Mouse (Mus musculus) frontal cortex, adult 2 months (tissue): ENCODE data around the gene Mob3b. TPM values are rescaled to one million over a fixed set of nuclear protein-coding genes. Genes with fewer than 3 reads are reported as not detected.

ENCODE experiments used
- DNase-seq, 2 experiments: peaks; one replicate each; pipeline ENCODE4 v3.0.0; 2022; ENCODE audit warnings: low spot score in 1 of 2; ENCODE audit errors: extremely low spot score in 1 of 2
- polyA plus RNA-seq: library from polyadenylated mRNA; depleted of rRNA; stranded (reverse); fragments of >200 nt; gene quantifications from 2 replicates; pipeline ENCODE4 v1.2.3, GENCODE M21; 2012

Mob3b gene
- polyA plus RNA-seq, 1 experiment: 4.0 TPM

GRCm38 (mm10) chr4:35080285-35080684, 77.0 kb downstream of the Mob3b start:
- no peak for DNase-seq

- DNase-seq: no peak
These were observed 88.5 kb downstream of the Mob3b start for GRCm38 (mm10) chr4:35068739-35069138.

GRCm38 (mm10) chr4:35066163-35066562, 91.1 kb downstream of the Mob3b start:
- no peak for DNase-seq

GRCm38 (mm10) chr4:35065075-35065838, 92.0 kb downstream of the Mob3b start:
- no peak for DNase-seq

- DNase-seq: no peak
These were observed 94.1 kb downstream of the Mob3b start for GRCm38 (mm10) chr4:35063146-35063719.

DNA sequence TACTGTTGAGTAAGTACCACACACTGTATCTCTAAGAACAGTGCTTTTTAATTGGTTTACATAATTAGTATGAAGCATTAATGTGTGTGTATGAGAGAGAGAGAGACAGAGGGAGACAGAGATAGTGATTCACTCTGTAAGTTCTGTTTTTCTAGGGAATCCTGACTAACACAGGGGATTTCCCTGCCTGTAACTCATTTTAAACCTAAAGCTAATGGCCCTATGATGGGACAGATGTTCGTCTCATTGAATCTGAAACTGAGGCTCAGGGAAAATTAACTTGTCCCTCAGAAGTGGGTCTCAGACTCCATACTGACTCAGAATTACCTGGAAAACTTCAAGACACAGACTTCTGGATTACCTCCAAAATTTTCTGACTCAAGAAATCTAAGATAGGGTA, 96.3 kb downstream of the Mob3b start:
- DNase-seq: no peak

- no peak for DNase-seq
These were observed 96.9 kb downstream of the Mob3b start for GRCm38 (mm10) chr4:35060401-35060800.

DNA sequence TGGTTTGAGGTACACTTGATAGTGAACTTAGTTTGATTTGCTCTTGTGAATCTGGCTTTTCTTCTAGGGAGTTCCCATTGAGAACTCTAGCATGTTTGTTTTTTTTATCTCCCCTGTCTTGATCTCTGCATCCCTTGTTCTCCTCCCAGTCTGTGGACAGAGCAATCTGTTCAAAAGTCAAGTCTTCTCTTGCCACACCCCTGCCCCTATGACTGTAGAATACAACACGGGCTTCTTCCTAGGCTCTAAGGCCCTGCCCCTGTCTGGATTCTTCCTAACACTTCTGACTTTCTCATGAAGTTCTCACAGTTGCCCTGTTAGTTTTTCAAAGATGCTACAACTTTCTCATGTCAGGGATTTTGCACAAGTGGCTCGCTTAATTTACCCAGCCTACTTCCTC, 102.9 kb downstream of the Mob3b start:
- DNase-seq: no peak

DNA sequence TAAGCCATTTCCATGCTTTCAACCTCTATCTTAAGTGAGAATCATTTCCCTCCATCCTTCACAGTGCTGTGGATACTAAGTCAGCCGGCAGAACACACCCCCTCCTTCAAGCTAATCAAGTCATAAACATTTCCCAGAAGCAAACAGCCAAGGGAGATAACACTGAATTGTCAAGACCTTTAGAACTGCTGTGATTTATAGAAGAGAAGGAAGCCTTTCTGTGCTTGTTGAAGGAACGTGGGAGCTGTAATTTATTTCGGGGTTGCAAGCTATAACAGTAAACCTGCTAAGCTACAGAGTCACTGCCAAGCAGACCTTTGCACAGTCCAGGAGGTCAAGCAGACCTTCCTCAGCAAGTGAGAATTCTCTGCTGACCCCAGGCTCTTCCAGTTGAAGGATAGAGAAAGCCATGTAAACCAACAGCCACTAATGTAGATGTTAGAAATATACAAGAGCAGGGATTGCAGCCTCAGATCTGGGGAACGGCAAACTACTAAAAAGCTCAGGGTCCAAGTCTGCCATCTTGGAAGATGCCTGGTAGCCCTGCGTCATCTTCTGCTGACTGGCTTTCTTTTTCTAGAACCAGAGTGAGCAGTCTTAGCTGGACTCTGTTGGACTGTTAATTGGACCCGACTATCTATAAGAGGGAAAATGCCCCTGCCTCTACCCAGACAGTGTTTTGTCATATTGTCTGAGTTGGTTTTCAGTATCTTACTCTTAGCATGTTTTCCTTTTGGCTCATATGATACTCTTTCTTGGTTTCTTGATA, 104.9 kb downstream of the Mob3b start:
- DNase-seq: no peak

DNA sequence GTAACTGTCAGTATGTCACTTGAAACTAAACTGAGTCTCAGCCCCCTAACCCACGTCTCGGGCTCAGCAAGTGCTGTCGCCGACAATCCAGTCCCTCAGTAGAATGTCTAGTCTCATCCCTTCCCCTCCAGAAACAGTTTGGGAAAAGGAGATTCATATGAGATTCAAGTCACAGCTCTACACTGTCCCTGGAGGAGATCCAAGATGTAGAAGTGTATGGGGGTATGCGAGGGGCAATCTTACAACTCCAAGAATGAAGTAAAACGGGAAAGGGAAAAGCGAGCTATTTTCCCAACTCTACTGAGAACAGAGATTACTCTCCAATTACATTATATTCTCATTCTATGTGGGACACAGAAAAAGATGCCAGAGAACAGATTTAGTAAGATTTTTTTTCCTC, 106.1 kb downstream of the Mob3b start:
- no peak for DNase-seq

DNA sequence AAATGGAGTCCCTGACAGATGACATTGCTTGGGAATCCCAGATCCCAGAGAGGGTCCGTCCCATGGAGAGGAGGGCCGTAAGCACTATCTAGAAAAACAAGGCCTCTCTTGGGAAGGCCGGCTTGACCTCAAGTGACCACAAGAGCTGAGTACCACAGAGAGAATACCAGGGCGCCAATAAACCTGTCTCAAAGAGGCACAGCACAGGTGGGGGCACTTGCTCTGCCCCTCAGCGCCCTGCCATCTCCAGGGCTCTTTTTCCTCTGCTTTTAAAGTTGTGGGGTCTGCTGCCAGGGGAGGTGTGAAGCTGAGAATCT, 107.6 kb downstream of the Mob3b start:
- no peak for DNase-seq

GRCm38 (mm10) chr4:35049036-35049741, 108.1 kb downstream of the Mob3b start:
- DNase-seq: no peak

- DNase-seq: no peak
These were observed 116.4 kb downstream of the Mob3b start for GRCm38 (mm10) chr4:35040896-35041295.

- no peak for DNase-seq
These were observed 117.0 kb downstream of the Mob3b start for GRCm38 (mm10) chr4:35040306-35040705.

GRCm38 (mm10) chr4:35037824-35038223, 119.5 kb downstream of the Mob3b start:
- no peak for DNase-seq

GRCm38 (mm10) chr4:35034504-35035290, 122.6 kb downstream of the Mob3b start:
- no peak for DNase-seq

- DNase-seq: no peak
These were observed 124.5 kb downstream of the Mob3b start for GRCm38 (mm10) chr4:35032758-35033157.

- no peak for DNase-seq
These were observed 125.7 kb downstream of the Mob3b start for GRCm38 (mm10) chr4:35031623-35032022.

DNA sequence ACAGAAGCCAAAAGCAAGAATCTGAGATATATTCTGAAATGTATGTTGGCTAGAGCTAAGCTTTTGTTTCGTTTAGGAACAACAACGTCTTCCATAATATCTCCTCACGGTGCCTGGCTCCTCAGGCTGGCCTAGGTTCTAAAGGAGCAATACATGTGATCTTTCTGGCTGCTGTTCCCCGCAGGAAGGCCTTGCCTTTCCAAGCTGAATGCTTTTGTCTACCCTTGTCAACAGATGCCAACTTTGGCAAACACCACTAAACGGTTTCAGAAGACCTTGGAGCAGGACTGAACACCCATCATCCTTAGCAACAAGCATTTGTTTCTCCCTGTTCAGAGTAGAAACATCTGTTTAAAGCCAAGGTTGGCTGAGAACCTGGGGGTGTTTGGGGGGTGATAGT, 126.1 kb downstream of the Mob3b start:
- peak; percentile 10 to 14 for DNase-seq

DNA sequence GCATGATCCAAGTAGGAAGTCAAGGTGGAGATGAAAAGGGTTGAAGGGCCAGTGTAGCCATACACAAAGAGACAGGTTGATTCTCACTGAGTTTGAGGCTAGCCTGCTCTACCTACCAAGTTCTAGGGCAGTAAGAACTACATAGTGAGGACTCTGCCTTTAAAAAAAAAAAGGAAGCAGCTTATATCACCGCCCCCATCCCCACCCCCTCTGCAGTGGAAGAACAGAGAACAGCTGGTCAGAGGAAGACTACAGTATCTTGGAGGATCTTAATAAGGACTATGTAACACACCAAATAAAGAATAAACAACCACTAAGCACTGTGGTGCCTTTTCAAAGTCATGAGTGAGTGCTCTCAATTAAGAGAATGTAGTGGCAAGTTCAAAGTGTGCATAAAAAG, 138.9 kb downstream of the Mob3b start:
- DNase-seq: no peak
